Mouse (Mus musculus): ENCODE data around the gene Wrap73. TPM values are rescaled to one million over a fixed set of nuclear protein-coding genes. Genes with fewer than 3 reads are reported as not detected.

Wrap73 gene
- polyA plus RNA-seq, 1 experiment from 2014 or later, result 54.6 TPM

- no peak overlapping the region for H3K4me3 ChIP-seq (replicated peaks)
- H3K4me2 ChIP-seq, result no peak overlapping the region
- no peak for ATAC-seq (ENCODE audit: low FRiP score)
- no peak overlapping the region for H3K27ac ChIP-seq
- no peaks in the 10 kb centered on the region for H3K36me3 ChIP-seq (replicated peaks)
- H3K27me3 ChIP-seq, result peaks cover 13% of the 10 kb centered on the region
- H3K9me3 ChIP-seq, result no peaks in the 10 kb centered on the region
- no peaks in the 10 kb centered on the region; the same call in 1 of the 2 replicates for H3K4me1 ChIP-seq
- 86% methylated on average over 9 of the region's 9 CpGs for WGBS
- H3K9ac ChIP-seq, result no peak overlapping the region
Measured at GRCm38 (mm10) chr4:154119208-154119607, 23.0 kb upstream of the Wrap73 start.

- WGBS, result 79% methylated on average over 11 of the region's 11 CpGs
- H3K4me2 ChIP-seq, result no peak overlapping the region
- peaks cover 32% of the 10 kb centered on the region for H3K27me3 ChIP-seq
- no peak for ATAC-seq (ENCODE audit: low FRiP score)
- H3K27ac ChIP-seq, result no peak overlapping the region
- H3K9ac ChIP-seq, result no peak overlapping the region
- H3K9me3 ChIP-seq, result no peaks in the 10 kb centered on the region
- H3K4me1 ChIP-seq, result no peaks in the 10 kb centered on the region; the same call in 1 of the 2 replicates
- H3K36me3 ChIP-seq (replicated peaks), result no peaks in the 10 kb centered on the region
- H3K4me3 ChIP-seq (replicated peaks), result no peak overlapping the region
Measured at GRCm38 (mm10) chr4:154121800-154122199, 20.4 kb upstream of the Wrap73 start.

- WGBS, result 73% methylated on average over 7 of the region's 7 CpGs
- Histone ChIP-seq H3K4me3 (replicated peaks) (no peak overlapping the region), H3K9me3 (no peaks in the 10 kb centered on the region), H3K27ac (no peak overlapping the region), H3K36me3 (replicated peaks) (no peaks in the 10 kb centered on the region), H3K9ac (no peak overlapping the region), H3K27me3 (peaks cover 32% of the 10 kb centered on the region), H3K4me2 (no peak overlapping the region), H3K4me1 (no peaks in the 10 kb centered on the region; the same call in 1 of the 2 replicates)
- no peak for ATAC-seq (ENCODE audit: low FRiP score)
Measured at GRCm38 (mm10) chr4:154122374-154122773, 19.8 kb upstream of the Wrap73 start.

- Histone ChIP-seq H3K27me3 (peaks cover 32% of the 10 kb centered on the region), H3K36me3 (replicated peaks) (no peaks in the 10 kb centered on the region)
- WGBS, result 87% methylated on average over 6 of the region's 6 CpGs
Measured at GRCm38 (mm10) chr4:154123553-154123952, 18.6 kb upstream of the Wrap73 start.

GRCm38 (mm10) chr4:154125202-154125601, 17.0 kb upstream of the Wrap73 start:
- Histone ChIP-seq H3K4me1 (no peaks in the 10 kb centered on the region; the same call in 1 of the 2 replicates), H3K27ac (no peak overlapping the region), H3K27me3 (peaks cover 25% of the 10 kb centered on the region; the same call in 1 of the 2 replicates), H3K9ac (no peak overlapping the region), H3K4me3 (replicated peaks) (no peak overlapping the region), H3K4me2 (no peak overlapping the region), H3K36me3 (replicated peaks) (no peaks in the 10 kb centered on the region), H3K9me3 (no peaks in the 10 kb centered on the region)
- 76% methylated on average over 5 of the region's 5 CpGs for WGBS
- ATAC-seq (ENCODE audit: low FRiP score), result no peak

More at GRCm38 (mm10) chr4:154123553-154123952, 18.6 kb upstream of the Wrap73 start:
- H3K4me3 ChIP-seq (replicated peaks), result no peak overlapping the region
- no peak for ATAC-seq (ENCODE audit: low FRiP score)
- H3K4me2 ChIP-seq, result no peak overlapping the region
- no peak overlapping the region for H3K9ac ChIP-seq
- no peaks in the 10 kb centered on the region for H3K9me3 ChIP-seq
- no peak overlapping the region for H3K27ac ChIP-seq
- H3K4me1 ChIP-seq, result no peaks in the 10 kb centered on the region; the same call in 1 of the 2 replicates

GRCm38 (mm10) chr4:154127273-154127672, 14.9 kb upstream of the Wrap73 start:
- H3K27ac ChIP-seq, result no peak overlapping the region
- no peaks in the 10 kb centered on the region for H3K4me1 ChIP-seq
- no peak for ATAC-seq (ENCODE audit: low FRiP score)
- no peak overlapping the region for H3K4me2 ChIP-seq
- peaks cover 25% of the 10 kb centered on the region; the same call in 1 of the 2 replicates for H3K27me3 ChIP-seq
- no peak overlapping the region for H3K4me3 ChIP-seq (replicated peaks)
- 76% methylated on average over 3 of the region's 3 CpGs for WGBS
- H3K36me3 ChIP-seq (replicated peaks), result no peaks in the 10 kb centered on the region
- no peaks in the 10 kb centered on the region for H3K9me3 ChIP-seq
- H3K9ac ChIP-seq, result no peak overlapping the region

GRCm38 (mm10) chr4:154129950-154130349, 12.2 kb upstream of the Wrap73 start:
- no peaks in the 10 kb centered on the region for H3K4me1 ChIP-seq
- no peak overlapping the region for H3K4me3 ChIP-seq (replicated peaks)
- no peaks in the 10 kb centered on the region for H3K9me3 ChIP-seq
- H3K27ac ChIP-seq, result no peak overlapping the region
- H3K36me3 ChIP-seq (replicated peaks), result no peaks in the 10 kb centered on the region
- no peak overlapping the region for H3K9ac ChIP-seq
- peaks cover 33% of the 10 kb centered on the region for H3K27me3 ChIP-seq
- no peak for ATAC-seq (ENCODE audit: low FRiP score)
- no peak overlapping the region for H3K4me2 ChIP-seq

- Histone ChIP-seq H3K4me3 (replicated peaks) (no peak overlapping the region), H3K27me3 (peaks cover 39% of the 10 kb centered on the region), H3K9ac (no peak overlapping the region), H3K27ac (no peak overlapping the region), H3K4me2 (no peak overlapping the region), H3K9me3 (no peaks in the 10 kb centered on the region), H3K36me3 (replicated peaks) (no peaks in the 10 kb centered on the region), H3K4me1 (no peaks in the 10 kb centered on the region)
- WGBS, result 83% methylated on average over 4 of the region's 4 CpGs
- no peak for ATAC-seq (ENCODE audit: low FRiP score)
Measured at GRCm38 (mm10) chr4:154131894-154132293, 10.3 kb upstream of the Wrap73 start.

GRCm38 (mm10) chr4:154134803-154135202, 7.4 kb upstream of the Wrap73 start:
- no peak for ATAC-seq (ENCODE audit: low FRiP score)
- H3K4me2 ChIP-seq, result no peak overlapping the region
- H3K36me3 ChIP-seq (replicated peaks), result no peaks in the 10 kb centered on the region
- peaks cover 63% of the 10 kb centered on the region for H3K27me3 ChIP-seq
- no peak overlapping the region for H3K9ac ChIP-seq
- peaks cover 6% of the 10 kb centered on the region for H3K4me1 ChIP-seq
- no peaks in the 10 kb centered on the region for H3K9me3 ChIP-seq
- H3K27ac ChIP-seq, result no peak overlapping the region
- 76% methylated on average over 4 of the region's 4 CpGs for WGBS
- no peak overlapping the region for H3K4me3 ChIP-seq (replicated peaks)

- H3K9ac ChIP-seq, result no peak overlapping the region
- no peaks in the 10 kb centered on the region for H3K9me3 ChIP-seq
- 64% methylated on average over 5 of the region's 5 CpGs for WGBS
- H3K4me3 ChIP-seq (replicated peaks), result no peak overlapping the region
- peaks cover 83% of the 10 kb centered on the region for H3K27me3 ChIP-seq
- ATAC-seq (ENCODE audit: low FRiP score), result no peak
- H3K4me2 ChIP-seq, result no peak overlapping the region
- peaks cover 27% of the 10 kb centered on the region for H3K4me1 ChIP-seq
- no peaks in the 10 kb centered on the region for H3K36me3 ChIP-seq (replicated peaks)
- H3K27ac ChIP-seq, result no peak overlapping the region
Measured at GRCm38 (mm10) chr4:154137139-154137538, 5.0 kb upstream of the Wrap73 start.

GRCm38 (mm10) chr4:154139671-154140181, 2.4 kb upstream of the Wrap73 start:
- H3K4me2 ChIP-seq, result peak overlapping the region; percentile 91
- H3K9ac ChIP-seq, result peak overlapping the region; percentile 66
- ATAC-seq (ENCODE audit: low FRiP score), result peak; percentile 18; the same call in 1 of the 2 replicates
- peaks cover 71% of the 10 kb centered on the region for H3K27me3 ChIP-seq
- no peaks in the 10 kb centered on the region for H3K9me3 ChIP-seq
- H3K36me3 ChIP-seq (replicated peaks), result no peaks in the 10 kb centered on the region
- H3K27ac ChIP-seq, result no peak overlapping the region
- H3K4me1 ChIP-seq, result peaks cover 38% of the 10 kb centered on the region
- peak overlapping the region; percentile 83 for H3K4me3 ChIP-seq (replicated peaks)
- under 1% methylated on average over 55 of the region's 59 CpGs for WGBS

GRCm38 (mm10) chr4:154140182-154140212, 2.2 kb upstream of the Wrap73 start, which contains the start of gene Trp73:
Gene Trp73, minus strand, starts transcription at chr4:154140208.
- Histone ChIP-seq H3K27me3 (peaks cover 68% of the 10 kb centered on the region), H3K4me3 (replicated peaks) (peak within 1 kb of the TSS; percentile 83), H3K9ac (peak within 1 kb of the TSS; percentile 66), H3K9me3 (no peaks in the 10 kb centered on the region), H3K36me3 (replicated peaks) (no peaks in the 10 kb centered on the region; the same call in 1 of the 2 replicates), H3K27ac (no peak within 1 kb of the TSS), H3K4me2 (peak within 1 kb of the TSS; percentile 91), H3K4me1 (peaks cover 38% of the 10 kb centered on the region)
- no peak for ATAC-seq (ENCODE audit: low FRiP score)
- no CpG with 5 or more reads among the region's 4 CpGs for WGBS

GRCm38 (mm10) chr4:154140213-154141008, 1.8 kb upstream of the Wrap73 start:
- WGBS, result under 1% methylated on average over 40 of the region's 46 CpGs
- Histone ChIP-seq H3K9me3 (no peaks in the 10 kb centered on the region), H3K4me1 (peaks cover 38% of the 10 kb centered on the region), H3K36me3 (replicated peaks) (peaks cover 4% of the 10 kb centered on the region; the same call in 1 of the 2 replicates), H3K4me3 (replicated peaks) (peak overlapping the region; percentile 83), H3K4me2 (peak overlapping the region; percentile 91), H3K9ac (peak overlapping the region; percentile 66), H3K27me3 (peaks cover 64% of the 10 kb centered on the region), H3K27ac (no peak overlapping the region)
- ATAC-seq (ENCODE audit: low FRiP score), result no peak
